Mouse (Mus musculus) kidney, adult 2 months (tissue): Measurements from ENCODE around the gene Mapk3. TPM values are rescaled to one million over a fixed set of nuclear protein-coding genes. Genes with fewer than 3 reads are reported as not detected.

Experiments
- DNase-seq: peaks from one replicate; pipeline ENCODE4 v3.0.0; 2021
- H3K27ac ChIP-seq: fragments of 200-500 bp; 2 replicates; pipeline ENCODE4 v1.5.1; 2012; ENCODE audit warnings: low read depth, low read length, control low read depth, inconsistent platforms; ENCODE audit not compliant: insufficient read depth
- H3K27me3 ChIP-seq: fragments of 200-500 bp; replicated peaks from 2 replicates; pipeline ENCODE4 v1.6.1; 2012; ENCODE audit warnings: mild to moderate bottlenecking, moderate library complexity, low read length, inconsistent platforms; ENCODE audit not compliant: control insufficient read depth, insufficient read depth
- H3K36me3 ChIP-seq: fragments of 200-500 bp; 2 replicates; pipeline ENCODE4 v1.6.1; 2012; ENCODE audit warnings: mild to moderate bottlenecking, moderate library complexity, low read length, inconsistent platforms; ENCODE audit not compliant: control insufficient read depth, insufficient read depth
- H3K4me1 ChIP-seq: fragments of 200-500 bp; 2 replicates; pipeline ENCODE4 v1.6.1; 2011; ENCODE audit warnings: low read length; ENCODE audit not compliant: control insufficient read depth, insufficient read depth
- H3K4me3 ChIP-seq: fragments of 200-500 bp; 2 replicates; pipeline ENCODE4 v1.5.1; 2011; ENCODE audit warnings: mild to moderate bottlenecking, low read depth, low read length, control low read depth; ENCODE audit not compliant: insufficient read depth
- CTCF ChIP-seq: fragments of 200-500 bp; conservative IDR thresholded peaks from 2 replicates; pipeline ENCODE4 v1.5.1; 2011; ENCODE audit warnings: low read depth, mild to moderate bottlenecking, control low read depth, low read length, moderate library complexity, mixed read lengths; ENCODE audit not compliant: insufficient read depth, insufficient read length
- POLR2A ChIP-seq: fragments of 200-500 bp; IDR thresholded peaks from one replicate; pipeline ENCODE4 v1.6.1; 2011; ENCODE audit warnings: low read depth, low read length, control low read depth
- WGBS: fragments of 180-500 bp; shearing (Covaris S2); methylation state at CpG from one replicate; pipeline ENCODE4 v1.1.7; 2018; 5-methylcytosine and 5-hydroxymethylcytosine counted together
- polyA plus RNA-seq: library from polyadenylated mRNA; depleted of rRNA; stranded (reverse); fragments of >200 nt; gene quantifications from 2 replicates; pipeline ENCODE4 v1.2.3, GENCODE M21; 2012; rRNA removed

Gene Mapk3
- polyA plus RNA-seq, 1 experiment, result 210 TPM

DNA sequence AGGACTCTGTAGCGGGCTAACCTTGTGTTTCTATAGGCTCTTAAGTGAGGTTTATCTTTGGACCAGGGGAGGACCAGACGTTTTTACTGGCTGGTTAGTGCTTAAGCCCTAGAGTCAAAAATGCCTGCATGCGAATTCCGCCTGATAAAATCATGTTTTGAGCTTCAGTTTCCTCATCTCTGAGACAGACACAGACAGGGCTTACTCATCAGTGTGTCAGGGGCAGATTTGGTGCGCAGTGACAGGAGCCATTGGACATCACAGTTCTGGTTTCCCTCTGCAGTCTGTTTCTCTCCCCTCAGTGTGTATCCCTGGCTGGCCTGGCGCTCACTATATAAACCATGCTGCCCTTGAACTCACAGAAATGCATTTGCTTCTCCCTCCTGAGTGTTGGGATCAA, 43.8 kb downstream of the Mapk3 start:
- H3K4me1 ChIP-seq, result peaks cover 3% of the 10 kb centered on the region; the same call in 1 of the 2 replicates
- no peak overlapping the region for H3K4me3 ChIP-seq
- no peak overlapping the region for H3K27ac ChIP-seq
- 95% methylated on average over 6 of the region's 6 CpGs for WGBS
- H3K27me3 ChIP-seq, result no peaks in the 10 kb centered on the region
- TF ChIP-seq CTCF, result no peak
- no peak for TF ChIP-seq POLR2A
- no peak for DNase-seq
- no peaks in the 10 kb centered on the region for H3K36me3 ChIP-seq

GRCm38 (mm10) chr7:126803751-126804150, 44.4 kb downstream of the Mapk3 start:
- Histone ChIP-seq H3K4me3 (no peak overlapping the region), H3K4me1 (peaks cover 3% of the 10 kb centered on the region; the same call in 1 of the 2 replicates), H3K36me3 (no peaks in the 10 kb centered on the region), H3K27ac (no peak overlapping the region), H3K27me3 (no peaks in the 10 kb centered on the region)
- TF ChIP-seq CTCF (no peak), POLR2A (no peak)
- DNase-seq, result no peak

- H3K27me3 ChIP-seq, result no peaks in the 10 kb centered on the region
- TF ChIP-seq POLR2A, result no peak
- TF ChIP-seq CTCF, result no peak
- no peak overlapping the region for H3K4me3 ChIP-seq
- no peaks in the 10 kb centered on the region for H3K36me3 ChIP-seq
- 60% methylated on average over 6 of the region's 6 CpGs for WGBS
- peak; percentile 70 for DNase-seq
- H3K4me1 ChIP-seq, result no peaks in the 10 kb centered on the region
- no peak overlapping the region for H3K27ac ChIP-seq
Measured at GRCm38 (mm10) chr7:126806956-126807355, 47.6 kb downstream of the Mapk3 start.

DNA sequence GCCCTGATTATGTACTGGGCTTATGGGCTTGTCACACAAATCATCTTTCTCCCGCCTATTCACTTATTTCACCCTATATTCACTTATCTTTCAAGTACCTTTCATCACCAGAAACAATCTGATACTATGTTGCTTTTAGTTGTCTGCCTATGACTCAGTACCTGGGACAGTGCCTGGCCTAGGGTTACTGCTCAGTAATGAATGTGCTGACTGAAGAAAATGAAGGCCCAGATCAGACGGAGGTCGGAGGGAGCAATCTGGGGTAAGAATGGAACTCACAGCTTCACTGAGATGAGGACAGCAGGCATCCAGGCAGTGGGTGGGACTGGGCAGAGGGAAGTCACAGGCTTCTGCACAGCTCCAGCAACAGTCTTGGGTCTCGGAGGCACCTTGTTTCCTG, 48.0 kb downstream of the Mapk3 start:
- H3K4me3 ChIP-seq, result no peak overlapping the region
- H3K4me1 ChIP-seq, result no peaks in the 10 kb centered on the region
- no peaks in the 10 kb centered on the region for H3K36me3 ChIP-seq
- TF ChIP-seq CTCF, result no peak
- no peak for TF ChIP-seq POLR2A
- no peak for DNase-seq
- WGBS, result 65% methylated on average over 4 of the region's 4 CpGs
- no peaks in the 10 kb centered on the region for H3K27me3 ChIP-seq
- H3K27ac ChIP-seq, result no peak overlapping the region

- Histone ChIP-seq H3K36me3 (no peaks in the 10 kb centered on the region), H3K4me3 (peak overlapping the region; percentile 64), H3K27ac (no peak overlapping the region), H3K27me3 (no peaks in the 10 kb centered on the region), H3K4me1 (no peaks in the 10 kb centered on the region)
- TF ChIP-seq CTCF, result no peak
- no peak for TF ChIP-seq POLR2A
- peak; percentile 96 for DNase-seq
- WGBS, result under 1% methylated on average over 43 of the region's 43 CpGs
Measured at GRCm38 (mm10) chr7:126808703-126809455, 49.5 kb downstream of the Mapk3 start.

DNA sequence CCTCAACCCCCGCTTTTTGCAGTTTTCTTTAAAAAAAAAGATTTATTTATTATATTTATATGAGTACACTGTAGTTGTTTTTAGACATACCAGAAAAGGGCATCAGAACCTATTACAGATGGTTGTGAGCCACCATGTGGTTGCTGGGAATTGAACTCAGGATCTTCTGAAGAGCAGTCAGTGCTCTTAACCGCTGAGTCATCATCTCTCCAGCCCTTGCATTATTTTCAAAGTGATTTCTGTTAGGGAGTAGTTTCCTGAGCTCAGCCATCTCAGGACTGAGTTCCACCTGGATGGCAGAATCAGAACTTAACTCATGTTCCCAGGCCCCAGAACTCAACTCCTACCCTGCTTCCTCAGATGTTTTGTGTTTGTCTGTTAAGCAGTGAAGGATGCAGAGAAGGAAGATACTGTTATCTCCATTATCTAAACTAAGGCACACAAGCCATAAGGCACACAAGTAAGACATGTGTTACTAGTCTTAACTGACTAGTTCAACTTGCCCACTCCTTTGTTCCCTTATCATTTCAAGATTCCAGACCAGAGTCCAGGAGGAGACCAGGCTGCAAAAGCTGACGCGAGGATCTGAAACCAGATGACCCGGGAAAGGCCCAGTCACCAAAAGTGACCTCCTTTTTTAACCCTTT, 50.4 kb downstream of the Mapk3 start:
- 61% methylated on average over 5 of the region's 5 CpGs for WGBS
- Histone ChIP-seq H3K27ac (no peak overlapping the region), H3K36me3 (no peaks in the 10 kb centered on the region), H3K27me3 (no peaks in the 10 kb centered on the region), H3K4me1 (no peaks in the 10 kb centered on the region), H3K4me3 (no peak overlapping the region)
- TF ChIP-seq POLR2A (no peak), CTCF (no peak)
- no peak for DNase-seq

Other genes with a start within 250 kb of the Mapk3 start
- gene Eif3c, start 193.2 kb upstream of the Mapk3 start, polyA plus RNA-seq, result 105 TPM in 2 replicates
- 1.2 and 1.5 TPM in 2 replicates for gene Apobr, start 174.7 kb upstream of the Mapk3 start, polyA plus RNA-seq
- 117 and 120 TPM in 2 replicates for gene Cln3, start 173.8 kb upstream of the Mapk3 start, polyA plus RNA-seq
- 0.13 TPM in 1 of 2 replicates, not detected in the other for gene Il27, start 164.7 kb upstream of the Mapk3 start, polyA plus RNA-seq
- 29.2 and 36.4 TPM in 2 replicates for gene Nupr1, start 128.7 kb upstream of the Mapk3 start, polyA plus RNA-seq
- gene Sgf29, start 110.3 kb upstream of the Mapk3 start, polyA plus RNA-seq, result 28.1 and 34.7 TPM in 2 replicates
- 29.0 and 30.1 TPM in 2 replicates for gene Sult1a1, start 83.2 kb upstream of the Mapk3 start, polyA plus RNA-seq
- 63.9 and 67.2 TPM in 2 replicates for gene Bola2, start 64.2 kb upstream of the Mapk3 start, polyA plus RNA-seq
- 13.1 and 17.2 TPM in 2 replicates for gene Slx1b, start 63.8 kb upstream of the Mapk3 start, polyA plus RNA-seq
- 22.7 and 71.6 TPM in 2 replicates for gene Coro1a, start 51.8 kb upstream of the Mapk3 start, polyA plus RNA-seq
- 58.2 and 61.4 TPM in 2 replicates for gene Gdpd3, start 6.7 kb downstream of the Mapk3 start, polyA plus RNA-seq
- 290 and 371 TPM in 2 replicates for gene Ypel3, start 17.4 kb downstream of the Mapk3 start, polyA plus RNA-seq
- gene Tbx6, start 21.9 kb downstream of the Mapk3 start, polyA plus RNA-seq, result 2.1 and 2.2 TPM in 2 replicates
- 135 and 145 TPM in 2 replicates for gene Ppp4c, start 32.9 kb downstream of the Mapk3 start, polyA plus RNA-seq
- 4.2 and 6.3 TPM in 2 replicates for gene Fam57b, start 38.1 kb downstream of the Mapk3 start, polyA plus RNA-seq
- 0.46 TPM in 1 of 2 replicates, not detected in the other for gene 4930451I11Rik, start 72.0 kb downstream of the Mapk3 start, polyA plus RNA-seq
- 0.15 and 0.33 TPM in 2 replicates for gene Doc2a, start 87.8 kb downstream of the Mapk3 start, polyA plus RNA-seq
- gene Hirip3, start 102.4 kb downstream of the Mapk3 start, polyA plus RNA-seq, result 4.2 and 6.6 TPM in 2 replicates
- gene Ino80e, start 102.8 kb downstream of the Mapk3 start, polyA plus RNA-seq, result 39.6 and 47.0 TPM in 2 replicates
- 56.5 and 75.2 TPM in 2 replicates for gene Taok2, start 125.1 kb downstream of the Mapk3 start, polyA plus RNA-seq
- gene Tmem219, start 163.3 kb downstream of the Mapk3 start, polyA plus RNA-seq, result 90.8 and 113 TPM in 2 replicates
- gene Kctd13, start 169.3 kb downstream of the Mapk3 start, polyA plus RNA-seq, result 21.4 and 21.9 TPM in 2 replicates
- 0.19 TPM in 1 of 2 replicates, not detected in the other for gene Asphd1, start 190.0 kb downstream of the Mapk3 start, polyA plus RNA-seq
- gene Sez6l2, start 191.0 kb downstream of the Mapk3 start, polyA plus RNA-seq, result 1.2 and 1.4 TPM in 2 replicates
- gene Cdipt, start 216.3 kb downstream of the Mapk3 start, polyA plus RNA-seq, result 237 and 284 TPM in 2 replicates
- 0.74 and 1.1 TPM in 2 replicates for gene Cdiptos, start 216.5 kb downstream of the Mapk3 start, polyA plus RNA-seq